ENCODE assay signal across 10 mouse cellular contexts in genomic region chr2:130827410-130827809, GRCm38 (mm10).
DNase-seq lines count a peak whose midpoint lies in the region; ATAC-seq lines count a peak whose summit lies in the region.
"Had no signal": no experiment of that assay in that cellular context is flagged by ENCODE, and none has a peak within 500 bp of the region (broad histone marks: within the 10 kb centered on the region; RNA-seq: fewer than 3 reads in every experiment).

No protein-coding gene starts in this region.

- H3K27me3 ChIP-seq in midbrain, embryonic 12.5 days: no peaks in the 10 kb centered on the region
- no peaks in the 10 kb centered on the region for H3K27me3 ChIP-seq in midbrain, embryonic 10.5 days (ENCODE audit: low read depth, poor library complexity, severe bottlenecking)
- H3K27me3 ChIP-seq: embryonic facial prominence, embryonic 15.5 days; limb, embryonic 15.5 days had no signal

- no peak overlapping the region for H3K4me2 ChIP-seq in midbrain, embryonic 12.5 days (replicated peaks)
- H3K4me2 ChIP-seq: embryonic facial prominence, embryonic 15.5 days; limb, embryonic 15.5 days had no signal

- no peak for DNase-seq in midbrain, embryonic 10.5 days (ENCODE audit: low spot score)
- DNase-seq in frontal cortex, postnatal 36 days (ENCODE audit: low spot score in 2 of 2): peak; percentile 29 to 67
- peak; percentile 90 for DNase-seq in kidney, adult 11 months
- peak; percentile 48 to 57 for DNase-seq in left cerebral cortex, adult 9 months (ENCODE audit: low spot score in 2 of 2)
- peak; percentile 38 for DNase-seq in ovary, postnatal 36 days (ENCODE audit: low spot score)
- no peak for DNase-seq in retina, embryonic 14.5 days (ENCODE audit: low spot score)
- no peak for DNase-seq in urinary bladder, postnatal 10 days (ENCODE audit: low spot score)

- peaks cover 16% of the 10 kb centered on the region for H3K36me3 ChIP-seq in midbrain, embryonic 12.5 days
- peaks cover 5% of the 10 kb centered on the region; the same call in 1 of the 2 replicates for H3K36me3 ChIP-seq in midbrain, embryonic 10.5 days

- peak overlapping the region; percentile 42; the same call in 1 of the 2 replicates for H3K27ac ChIP-seq in midbrain, embryonic 12.5 days (replicated peaks)
- H3K27ac ChIP-seq in midbrain, embryonic 10.5 days (replicated peaks): no peak overlapping the region
- H3K27ac ChIP-seq: embryonic facial prominence, embryonic 15.5 days; limb, embryonic 15.5 days had no signal

- no peak overlapping the region for H3K4me3 ChIP-seq in midbrain, embryonic 12.5 days
- no peak overlapping the region for H3K4me3 ChIP-seq in midbrain, embryonic 10.5 days
- H3K4me3 ChIP-seq: embryonic facial prominence, embryonic 15.5 days; limb, embryonic 15.5 days had no signal

- ATAC-seq in midbrain, embryonic 12.5 days (ENCODE audit: low FRiP score, low read depth): no peak

- no peak overlapping the region for H3K9ac ChIP-seq in midbrain, embryonic 12.5 days (replicated peaks)
- H3K9ac ChIP-seq: embryonic facial prominence, embryonic 15.5 days; limb, embryonic 15.5 days had no signal

- H3K4me1 ChIP-seq in midbrain, embryonic 12.5 days: peaks cover 3% of the 10 kb centered on the region; the same call in 1 of the 2 replicates
- H3K4me1 ChIP-seq in midbrain, embryonic 10.5 days: peaks cover 4% of the 10 kb centered on the region; the same call in 1 of the 2 replicates
- H3K4me1 ChIP-seq: embryonic facial prominence, embryonic 15.5 days; limb, embryonic 15.5 days had no signal

- H3K9me3 ChIP-seq in midbrain, embryonic 12.5 days: no peaks in the 10 kb centered on the region
- H3K9me3 ChIP-seq in midbrain, embryonic 10.5 days (replicated peaks): no peaks in the 10 kb centered on the region
- H3K9me3 ChIP-seq: embryonic facial prominence, embryonic 15.5 days; limb, embryonic 15.5 days had no signal

- WGBS in midbrain, embryonic 12.5 days: 52% methylated on average over 2 of the region's 2 CpGs
- WGBS in midbrain, embryonic 10.5 days: 63% methylated on average over 2 of the region's 2 CpGs

Comparison
In these comparisons a context has a peak if more than half of its experiments do, and no peak if none do; other contexts are left out.
1. DNase-seq: peak in frontal cortex, postnatal 36 days (2 of 2), kidney, adult 11 months (single experiment), left cerebral cortex, adult 9 months (2 of 2) and ovary, postnatal 36 days (single experiment); none in midbrain, embryonic 10.5 days (single experiment), retina, embryonic 14.5 days (single experiment) and urinary bladder, postnatal 10 days (single experiment).